Mouse (Mus musculus): ENCODE results near the gene Dctpp1. TPM values are rescaled to one million over a fixed set of nuclear protein-coding genes. Genes with fewer than 3 reads are reported as not detected.

Gene Dctpp1
- 82.3 and 102 TPM in 2 replicates for polyA plus RNA-seq (2012; rRNA removed)

GRCm38 (mm10) chr7:127260309-127261111, at the start of gene Dctpp1:
TSS of gene Dctpp1 (minus strand) at chr7:127260709.

GRCm38 (mm10) chr7:127296098-127296497, 35.6 kb upstream of the Dctpp1 start, which contains the start of gene Itgal:
TSS of gene Itgal (plus strand) at chr7:127296260.

GRCm38 (mm10) chr7:127273925-127274789, 13.6 kb upstream of the Dctpp1 start, which contains the start of gene Sephs2:
TSS of gene Sephs2 (minus strand) at chr7:127274055.

DNA sequence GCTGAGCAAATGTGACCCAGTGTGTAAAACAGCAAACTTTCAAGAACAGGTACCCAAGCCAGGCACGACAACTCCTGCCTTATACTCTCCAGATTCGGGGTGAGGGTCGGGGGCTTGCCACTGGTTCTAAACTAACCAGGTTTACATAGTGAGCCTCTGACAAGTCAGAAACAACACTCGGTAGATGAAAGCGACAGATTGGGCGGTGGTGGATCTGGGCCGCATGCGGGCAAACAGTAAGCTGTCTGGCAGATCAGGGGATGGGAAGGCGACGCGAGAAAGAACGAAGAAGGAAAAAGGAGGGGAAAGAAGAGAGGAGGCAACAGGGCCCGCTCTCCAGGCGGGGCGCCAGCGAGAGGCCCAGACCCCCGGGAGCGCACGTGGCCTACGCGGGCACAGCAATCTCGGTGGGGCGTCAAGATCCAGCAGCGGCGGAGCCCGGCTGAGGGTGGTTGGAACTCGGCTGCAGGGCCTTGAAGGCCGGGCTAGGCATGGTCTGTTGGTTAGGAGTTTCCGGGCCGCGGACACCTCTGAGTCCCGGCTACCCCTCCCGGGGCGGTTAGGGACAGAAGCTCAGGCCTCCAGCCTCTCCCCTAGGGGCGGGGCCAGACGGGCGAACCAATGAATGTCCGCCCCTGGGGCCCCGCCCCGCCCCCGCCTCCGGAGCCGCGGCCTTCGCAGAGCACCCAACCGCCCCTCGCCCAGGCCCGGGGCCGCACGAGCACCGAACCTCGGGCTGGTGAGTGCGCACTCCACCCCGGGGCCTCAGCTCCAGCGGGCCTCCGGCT, 16.4 kb downstream of the Dctpp1 start, which contains the start of gene Zfp771:
TSS of gene Zfp771 (plus strand) at position 405 of the 788 bp plus-strand sequence.

GRCm38 (mm10) chr7:127232622-127233367, 27.7 kb downstream of the Dctpp1 start, which contains the start of the genes Zfp553 and Sept1:
TSS of gene Zfp553 (plus strand) at chr7:127233061.
TSS of gene Sept1 (minus strand) at chr7:127233130.

DNA sequence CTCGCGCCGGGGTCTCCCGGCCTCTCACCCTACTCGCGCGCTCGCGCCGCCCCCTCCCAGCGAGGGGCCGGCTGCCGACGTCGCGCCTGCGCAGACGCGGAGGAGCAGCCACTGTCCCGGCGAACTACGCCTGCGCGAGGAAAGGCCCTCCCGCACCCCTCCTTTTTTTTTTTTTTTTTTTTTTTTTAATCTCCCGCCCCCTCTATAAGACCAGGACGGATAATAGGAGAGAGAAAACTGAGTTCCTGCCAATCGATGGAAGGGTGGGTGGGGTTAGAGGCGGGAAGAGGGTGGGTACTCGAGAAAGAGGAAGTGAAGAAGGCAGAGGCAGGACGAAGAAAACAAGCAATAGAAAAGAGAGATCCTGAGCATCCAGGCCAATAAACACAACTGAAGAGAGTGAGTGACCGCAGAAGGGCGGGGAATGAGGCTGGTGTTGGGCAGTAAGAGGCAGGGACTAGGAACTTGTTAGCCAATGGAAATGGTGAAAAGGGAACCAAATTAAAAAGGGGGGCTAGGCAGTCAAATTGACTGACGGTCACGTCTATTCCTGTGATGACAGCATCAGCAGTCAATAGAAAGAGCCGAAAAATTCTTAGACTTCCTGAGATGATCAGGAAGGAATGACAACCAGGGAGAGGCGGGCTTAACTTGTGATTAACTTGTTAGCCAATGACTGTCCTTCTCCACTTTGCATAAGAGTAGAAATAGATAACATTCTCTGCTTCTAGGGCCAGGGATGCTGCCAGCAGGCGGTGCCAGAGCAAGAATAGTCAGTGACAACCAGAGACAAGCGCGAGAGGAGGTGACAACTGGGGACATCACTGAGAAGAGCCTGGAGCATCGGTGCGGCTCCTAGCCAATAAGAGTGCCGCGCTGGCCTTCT, 51.7 kb downstream of the Dctpp1 start, which contains the start of gene Mylpf:
TSS of gene Mylpf (plus strand) at position 338 of the 886 bp plus-strand sequence.

DNA sequence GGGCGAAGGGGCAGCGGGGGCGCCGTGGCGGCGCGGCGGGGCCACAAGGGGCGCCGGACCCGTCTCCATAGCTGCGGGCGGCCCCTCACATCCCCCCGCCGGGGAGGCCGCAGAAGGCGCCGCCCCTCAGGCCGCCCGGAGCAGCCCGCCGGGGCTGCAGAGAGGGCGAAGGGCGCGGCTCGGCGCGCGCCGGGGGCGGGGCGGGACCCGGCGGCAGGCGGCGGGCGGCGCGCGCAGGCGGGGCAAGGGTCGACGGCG, 52.3 kb downstream of the Dctpp1 start, which contains the start of gene Tbc1d10b:
TSS of gene Tbc1d10b (minus strand) at position 174 of the 258 bp plus-strand sequence.

Other genes starting within 250 kb of the Dctpp1 start
- gene Mvp, start 246.1 kb downstream of the Dctpp1 start, polyA plus RNA-seq (2012; rRNA removed): 82.1 and 99.8 TPM in 2 replicates
- gene Pagr1b, start 244.2 kb downstream of the Dctpp1 start, polyA plus RNA-seq (2012; rRNA removed): 2.2 and 4.7 TPM in 2 replicates
- gene Pagr1a, start 243.4 kb downstream of the Dctpp1 start, polyA plus RNA-seq (2012; rRNA removed): 1.3 and 3.5 TPM in 2 replicates
- gene Gm42742, start 239.6 kb downstream of the Dctpp1 start, polyA plus RNA-seq (2012; rRNA removed): 60.7 and 61.9 TPM in 2 replicates
- 20.6 and 34.9 TPM in 2 replicates for gene Prrt2, start 239.5 kb downstream of the Dctpp1 start, polyA plus RNA-seq (2012; rRNA removed)
- 393 and 433 TPM in 2 replicates for gene Maz, start 233.7 kb downstream of the Dctpp1 start, polyA plus RNA-seq (2012; rRNA removed)
- gene Kif22, start 218.2 kb downstream of the Dctpp1 start, polyA plus RNA-seq (2012; rRNA removed): 6.5 and 11.3 TPM in 2 replicates
- 4.6 and 8.5 TPM in 2 replicates for gene Zg16, start 173.4 kb downstream of the Dctpp1 start, polyA plus RNA-seq (2012; rRNA removed)
- gene AI467606, start 169.3 kb downstream of the Dctpp1 start, polyA plus RNA-seq (2012; rRNA removed): 31.3 and 37.2 TPM in 2 replicates
- gene Qprt, start 138.5 kb downstream of the Dctpp1 start, polyA plus RNA-seq (2012; rRNA removed): 2.5 and 3.0 TPM in 2 replicates
- gene Spn, start 122.9 kb downstream of the Dctpp1 start, polyA plus RNA-seq (2012; rRNA removed): 2.0 and 2.2 TPM in 2 replicates
- gene Cd2bp2, start 64.7 kb downstream of the Dctpp1 start, polyA plus RNA-seq (2012; rRNA removed): 22.5 and 27.3 TPM in 2 replicates
- 37.8 and 46.0 TPM in 2 replicates for gene Tbc1d10b, start 52.2 kb downstream of the Dctpp1 start, polyA plus RNA-seq (2012; rRNA removed)
- 0.89 and 1.2 TPM in 2 replicates for gene Mylpf, start 51.8 kb downstream of the Dctpp1 start, polyA plus RNA-seq (2012; rRNA removed)
- gene Zfp553, start 27.6 kb downstream of the Dctpp1 start, polyA plus RNA-seq (2012; rRNA removed): 30.4 and 32.0 TPM in 2 replicates
- 13.9 and 22.8 TPM in 2 replicates for gene Sept1, start 27.6 kb downstream of the Dctpp1 start, polyA plus RNA-seq (2012; rRNA removed)
- 290 and 471 TPM in 2 replicates for gene Zfp771, start 16.4 kb downstream of the Dctpp1 start, polyA plus RNA-seq (2012; rRNA removed)
- 19.5 and 24.6 TPM in 2 replicates for gene Sephs2, start 13.3 kb upstream of the Dctpp1 start, polyA plus RNA-seq (2012; rRNA removed)
- 4.3 and 4.5 TPM in 2 replicates for gene Itgal, start 35.6 kb upstream of the Dctpp1 start, polyA plus RNA-seq (2012; rRNA removed)
- 48.6 and 54.8 TPM in 2 replicates for gene Zfp768, start 84.9 kb upstream of the Dctpp1 start, polyA plus RNA-seq (2012; rRNA removed)
- gene Zfp747, start 115.3 kb upstream of the Dctpp1 start, polyA plus RNA-seq (2012; rRNA removed): 9.1 and 10.7 TPM in 2 replicates
- 4.5 and 4.6 TPM in 2 replicates for gene 9130019O22Rik, start 126.5 kb upstream of the Dctpp1 start, polyA plus RNA-seq (2012; rRNA removed)
- 7.9 and 11.6 TPM in 2 replicates for gene E430018J23Rik, start 132.9 kb upstream of the Dctpp1 start, polyA plus RNA-seq (2012; rRNA removed)
- 7.0 and 8.5 TPM in 2 replicates for gene Zfp764, start 146.1 kb upstream of the Dctpp1 start, polyA plus RNA-seq (2012; rRNA removed)
- 34.3 and 36.2 TPM in 2 replicates for gene Zfp688, start 161.4 kb upstream of the Dctpp1 start, polyA plus RNA-seq (2012; rRNA removed)
- gene Zfp689, start 188.4 kb upstream of the Dctpp1 start, polyA plus RNA-seq (2012; rRNA removed): 8.0 and 9.3 TPM in 2 replicates
- 62.6 and 76.9 TPM in 2 replicates for gene Prr14, start 198.9 kb upstream of the Dctpp1 start, polyA plus RNA-seq (2012; rRNA removed)
- 21.3 and 27.7 TPM in 2 replicates for gene Fbrs, start 218.5 kb upstream of the Dctpp1 start, polyA plus RNA-seq (2012; rRNA removed)